Comparison of ENCODE assay signal across 1 mouse cellular context in the genomic region with DNA sequence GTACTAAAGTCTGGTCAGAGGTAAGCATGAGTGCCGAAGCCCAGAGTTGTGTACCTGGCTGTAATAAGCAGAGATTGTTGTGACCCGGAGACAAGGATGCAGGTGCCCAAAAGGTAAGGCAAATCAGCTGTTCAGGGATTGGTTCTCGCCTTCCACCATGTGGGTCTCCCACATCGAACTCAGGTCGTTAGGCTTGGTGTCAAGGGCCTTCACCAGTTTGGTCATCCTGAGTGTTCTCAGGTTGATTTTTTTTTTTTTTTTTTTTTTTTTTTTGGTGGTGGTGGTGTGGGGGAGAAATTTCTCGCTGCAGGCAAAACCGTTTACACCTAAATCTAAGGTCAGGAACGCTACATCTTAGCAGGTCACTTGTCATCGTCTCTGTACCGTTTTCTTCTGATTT.
TF ChIP-seq lines count a peak whose summit lies in the region.

No protein-coding gene starts in this region.

TF ChIP-seq in MEL, 35 proteins besides CTCF, POLR2A, EP300 and RAD21 (continued from another document):
- TF ChIP-seq MXI1 (IDR thresholded peaks at IDR 0.05; ENCODE audit: low read depth, low read length), result no peak
